Mouse (Mus musculus) bone marrow, adult 2 months (tissue): ENCODE data around the gene Tmub1. TPM values are rescaled to one million over a fixed set of nuclear protein-coding genes. Genes with fewer than 3 reads are reported as not detected.

Experiments used
- H3K27ac ChIP-seq: fragments of 200-500 bp; 2 replicates; pipeline ENCODE4 v1.5.1; 2012; ENCODE audit warnings: low read depth, mild to moderate bottlenecking, control low read depth, inconsistent platforms, low read length; ENCODE audit not compliant: control insufficient read depth, poor library complexity, insufficient read depth
- H3K4me1 ChIP-seq: fragments of 200-500 bp; 2 replicates; pipeline ENCODE4 v1.6.1; 2011; ENCODE audit warnings: low read length; ENCODE audit not compliant: control insufficient read depth, insufficient read depth
- H3K4me3 ChIP-seq: fragments of 200-500 bp; replicated peaks from 2 replicates; pipeline ENCODE3; 2011; ENCODE audit warnings: mild to moderate bottlenecking, low read depth, low read length, control low read depth; ENCODE audit not compliant: control insufficient read depth
- CTCF ChIP-seq: fragments of 200-500 bp; IDR thresholded peaks from 2 replicates; pipeline ENCODE4 v1.5.1; 2011; ENCODE audit warnings: low read length, control low read depth; ENCODE audit not compliant: control insufficient read depth, insufficient read depth
- POLR2A ChIP-seq: fragments of 200-500 bp; IDR thresholded peaks from 2 replicates; pipeline ENCODE4 v1.6.1; 2011; ENCODE audit warnings: low read depth, mild to moderate bottlenecking, control low read depth, low read length, borderline replicate concordance; ENCODE audit not compliant: control insufficient read depth
- WGBS: fragments of 180-500 bp; shearing (Covaris S2); methylation state at CpG from one replicate; pipeline ENCODE4 v1.1.7; 2018; 5-methylcytosine and 5-hydroxymethylcytosine counted together
- polyA plus RNA-seq: library from polyadenylated mRNA; stranded (reverse); fragments of >200 nt; gene quantifications from 2 replicates; pipeline ENCODE4 v1.2.4, GENCODE M21; 2011; ENCODE audit warnings: low replicate concordance; ENCODE audit not compliant: missing spikeins, insufficient read depth, insufficient read length

Gene Tmub1
- polyA plus RNA-seq, 1 experiment = 22.1 TPM

DNA sequence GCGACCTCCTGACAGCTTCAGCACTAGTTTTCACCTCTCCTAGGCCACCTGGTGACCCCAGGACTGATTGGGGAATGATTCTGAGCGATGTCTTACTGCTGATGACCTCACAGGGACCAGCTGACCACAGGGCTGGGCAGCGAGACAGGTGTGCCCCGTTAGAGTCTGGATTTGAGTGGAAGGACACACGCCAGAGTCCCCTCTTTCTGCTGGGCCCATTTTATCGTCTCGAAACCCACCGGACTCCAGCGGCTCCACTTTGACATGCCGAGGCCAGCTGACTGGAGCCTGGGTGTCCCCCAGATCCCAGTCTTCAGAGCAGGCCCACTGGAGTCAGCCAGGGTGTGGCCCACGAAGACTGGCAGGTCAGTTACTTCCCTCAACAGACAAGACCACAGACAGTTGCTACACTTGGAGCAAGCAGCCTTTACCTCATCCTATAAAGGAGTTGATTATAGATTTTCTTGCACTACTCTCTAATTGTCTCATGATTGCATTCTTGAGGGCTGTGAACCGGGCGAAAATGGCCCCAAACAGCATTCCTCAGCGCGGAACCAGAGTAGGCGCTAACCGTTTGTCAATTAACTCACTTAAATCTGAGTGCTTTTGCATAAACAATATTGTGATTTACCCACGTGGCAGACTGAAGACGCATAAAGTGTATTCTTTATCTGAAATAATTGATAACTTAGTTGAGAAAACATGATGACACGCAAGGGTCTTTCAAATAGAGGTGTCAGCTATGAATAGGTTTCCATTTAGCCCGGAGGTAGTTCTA is 23.5 kb downstream of the Tmub1 start:
- Histone ChIP-seq H3K4me1 (no peaks in the 10 kb centered on the region; the same call in 1 of the 2 replicates), H3K4me3 (peak overlapping the region; percentile 82), H3K27ac (peak overlapping the region; percentile 95)
- TF ChIP-seq POLR2A = 0 out of 2 replicates have a peak, but pooled peaks have one; percentile 20
- TF ChIP-seq CTCF = no peak
- WGBS = 6% methylated on average over 21 of the region's 21 CpGs

DNA sequence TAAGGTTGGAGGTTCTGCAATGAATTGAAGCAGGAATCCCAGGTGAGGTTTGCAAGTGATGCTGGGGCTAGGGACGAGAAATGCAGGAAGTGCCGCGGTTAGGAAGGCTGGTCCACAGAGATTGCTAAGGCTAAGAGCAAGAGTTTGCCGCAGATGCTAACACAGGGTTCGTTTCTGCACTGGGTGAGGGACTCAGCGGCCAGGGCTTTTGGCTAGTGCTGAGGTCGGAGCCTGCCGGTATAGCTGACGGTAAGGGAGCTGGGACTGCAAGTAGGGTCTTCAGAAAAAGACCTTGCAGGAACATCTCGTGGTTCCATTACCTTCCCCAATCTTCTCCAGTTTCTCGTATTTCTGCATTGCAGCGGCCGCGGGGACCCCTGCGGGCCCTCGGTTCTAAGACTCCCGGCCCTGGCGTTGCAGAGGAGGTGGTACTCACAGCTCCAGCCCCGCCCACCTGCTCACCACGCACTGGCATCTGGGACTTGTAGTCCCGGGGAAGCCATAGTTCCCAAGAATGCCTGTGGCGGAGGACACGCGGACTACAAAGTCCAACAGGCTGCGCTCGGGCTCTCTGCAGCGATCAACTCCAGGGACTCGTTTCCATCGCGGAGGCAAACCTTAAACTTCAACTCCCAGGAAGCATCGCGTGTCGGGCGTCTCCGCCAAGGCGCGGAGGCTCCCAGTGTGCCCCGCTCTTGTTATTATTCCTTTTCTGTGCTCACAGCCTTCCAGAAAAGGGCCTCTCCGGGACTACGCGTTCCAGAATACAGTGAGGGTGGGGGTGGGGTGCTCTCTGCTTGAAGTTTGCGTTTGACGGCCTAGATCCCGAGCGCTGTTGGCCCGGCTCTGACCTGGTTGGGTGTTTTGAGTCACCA is 24.3 kb downstream of the Tmub1 start, which contains the start of the genes Cdk5 and Slc4a2:
Cdk5 (minus strand) TSS at position 402 of the 875 bp plus-strand sequence.
Slc4a2 (plus strand) TSS at position 709 of the 875 bp plus-strand sequence.
- Histone ChIP-seq H3K4me1 (no peaks in the 10 kb centered on the region; the same call in 1 of the 2 replicates), H3K4me3 (peak within 1 kb of the TSS; percentile 82), H3K27ac (peak within 1 kb of the TSS; percentile 95)
- WGBS = under 1% methylated on average over 46 of the region's 46 CpGs
- TF ChIP-seq POLR2A (peak; percentile 92), CTCF (no peak)

DNA sequence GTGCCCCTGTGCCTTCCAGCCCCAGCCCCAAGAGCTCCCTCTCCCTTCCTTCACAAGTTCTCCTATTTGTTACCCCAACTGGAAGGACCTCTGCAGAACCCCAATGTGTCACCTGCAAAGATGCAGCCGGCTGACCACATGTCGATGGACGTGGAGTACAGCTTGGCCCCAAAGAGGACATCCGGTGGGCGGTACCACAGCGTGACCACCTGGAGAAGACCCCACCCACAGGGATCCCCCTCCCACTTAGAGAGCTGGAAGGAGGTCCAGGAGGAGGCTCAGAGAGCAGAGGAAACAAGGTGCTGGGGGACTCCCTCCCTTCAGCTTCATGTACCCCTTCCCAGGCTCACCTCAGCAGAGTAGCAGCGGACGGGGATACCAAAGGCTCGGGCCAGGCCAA is 27.3 kb downstream of the Tmub1 start:
- H3K4me1 ChIP-seq = no peaks in the 10 kb centered on the region; the same call in 1 of the 2 replicates
- no peak overlapping the region for H3K4me3 ChIP-seq
- 90% methylated on average over 9 of the region's 9 CpGs for WGBS
- TF ChIP-seq CTCF (no peak), POLR2A (no peak)
- no peak overlapping the region for H3K27ac ChIP-seq

DNA sequence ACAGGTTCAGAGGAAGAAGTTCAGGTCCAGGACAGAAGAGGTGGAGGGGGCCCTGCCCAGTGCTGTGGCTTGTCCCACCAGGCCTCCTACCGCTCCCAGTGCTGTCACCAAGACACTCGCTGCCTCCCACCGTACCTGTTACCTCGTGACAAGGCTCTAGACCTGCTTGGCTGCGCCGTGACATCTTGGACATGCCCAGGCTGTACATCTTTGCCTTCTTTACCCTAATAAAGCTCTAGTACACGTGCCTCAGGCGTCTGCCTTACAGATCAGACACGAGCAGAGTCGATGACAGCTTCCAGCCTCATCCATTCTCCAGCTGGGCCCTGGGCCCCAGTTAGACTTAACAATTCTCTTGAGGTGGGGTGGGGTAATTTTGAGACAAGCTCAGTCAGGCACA is 30.1 kb downstream of the Tmub1 start:
- WGBS = 85% methylated on average over 10 of the region's 10 CpGs
- no peak overlapping the region for H3K27ac ChIP-seq
- no peak overlapping the region for H3K4me3 ChIP-seq
- H3K4me1 ChIP-seq = no peaks in the 10 kb centered on the region; the same call in 1 of the 2 replicates
- TF ChIP-seq CTCF (no peak), POLR2A (no peak)

DNA sequence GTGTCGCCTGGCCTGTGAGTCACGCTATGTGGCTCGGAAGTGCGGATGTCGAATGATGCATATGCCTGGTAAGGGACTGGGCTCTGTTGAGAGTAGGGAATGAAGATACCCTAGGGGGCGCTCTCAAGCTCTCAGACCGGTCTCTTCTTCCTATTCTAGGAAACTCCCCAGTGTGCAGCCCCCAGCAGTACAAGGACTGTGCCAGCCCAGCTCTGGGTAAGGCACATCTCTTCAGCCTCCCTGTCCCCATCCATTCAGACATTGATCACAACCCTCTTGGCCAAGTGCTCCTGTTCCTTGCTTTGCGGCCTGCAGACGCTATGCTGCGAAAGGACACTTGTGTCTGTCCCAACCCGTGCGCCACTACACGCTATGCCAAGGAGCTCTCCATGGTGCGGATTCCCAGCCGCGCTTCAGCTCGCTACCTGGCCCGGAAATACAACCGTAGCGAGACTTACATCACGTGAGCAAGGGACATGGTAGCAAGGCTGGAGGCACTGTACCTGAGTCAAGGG is 31.4 kb downstream of the Tmub1 start:
- Histone ChIP-seq H3K27ac (no peak overlapping the region), H3K4me1 (no peaks in the 10 kb centered on the region; the same call in 1 of the 2 replicates), H3K4me3 (no peak overlapping the region)
- 9% methylated on average over 21 of the region's 21 CpGs for WGBS
- TF ChIP-seq CTCF (peak; percentile 59), POLR2A (no peak)

DNA sequence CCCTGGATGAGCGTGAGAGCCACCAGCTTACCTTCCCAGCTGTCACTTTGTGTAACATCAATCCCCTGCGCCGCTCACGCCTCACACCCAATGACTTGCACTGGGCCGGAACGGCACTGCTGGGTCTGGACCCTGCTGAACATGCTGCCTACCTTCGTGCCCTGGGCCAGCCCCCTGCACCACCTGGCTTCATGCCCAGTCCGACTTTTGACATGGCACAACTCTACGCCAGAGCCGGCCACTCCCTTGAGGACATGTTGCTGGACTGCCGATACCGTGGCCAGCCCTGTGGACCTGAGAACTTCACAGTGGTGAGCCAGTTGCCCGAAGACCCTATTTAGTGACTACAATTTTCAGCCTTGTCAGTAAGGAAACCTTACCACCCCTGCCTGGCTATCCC is 33.7 kb downstream of the Tmub1 start:
- Histone ChIP-seq H3K27ac (no peak overlapping the region), H3K4me3 (no peak overlapping the region), H3K4me1 (no peaks in the 10 kb centered on the region; the same call in 1 of the 2 replicates)
- WGBS = 80% methylated on average over 13 of the region's 13 CpGs
- TF ChIP-seq CTCF (no peak), POLR2A (no peak)

DNA sequence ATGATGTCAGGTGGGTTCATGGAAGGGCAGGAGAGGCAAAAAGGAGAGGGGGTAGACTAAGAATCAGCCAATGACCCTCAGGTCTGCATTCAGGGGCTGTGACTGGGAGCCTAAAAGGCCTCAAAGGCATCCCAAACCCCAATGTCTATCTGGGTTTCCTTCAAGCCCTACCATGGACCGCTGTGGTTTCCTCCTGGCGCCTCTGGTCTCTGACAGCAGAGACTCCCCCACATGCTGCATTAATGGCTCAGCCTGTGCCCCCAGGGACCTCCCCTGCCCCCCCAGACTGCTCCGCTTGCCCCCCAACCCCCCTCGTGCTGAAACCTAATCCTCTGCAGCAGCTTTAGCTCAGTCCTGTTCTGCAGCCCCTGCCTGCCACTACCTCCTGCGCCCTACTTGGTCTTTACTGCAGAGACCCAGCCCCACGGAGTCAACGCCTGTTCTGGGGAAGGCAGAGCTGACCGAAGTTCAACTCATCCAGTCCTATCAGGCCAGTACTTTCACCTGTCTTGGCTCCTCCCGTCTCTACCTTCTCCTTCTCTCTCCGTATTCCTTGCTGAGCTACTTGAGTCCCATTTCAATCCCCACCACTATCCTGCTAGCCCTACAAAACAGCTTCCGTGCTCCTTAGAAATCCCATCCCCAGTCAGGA is 34.5 kb downstream of the Tmub1 start, which contains the start of gene Asic3:
Asic3 (plus strand) TSS at position 351 of the 652 bp plus-strand sequence.
- H3K4me1 ChIP-seq = no peaks in the 10 kb centered on the region; the same call in 1 of the 2 replicates
- TF ChIP-seq POLR2A (no peak), CTCF (no peak)
- 0 out of 2 replicates have a peak within 1 kb of the TSS, but pooled peaks have one; percentile 11 for H3K27ac ChIP-seq
- 17% methylated on average over 11 of the region's 11 CpGs for WGBS
- H3K4me3 ChIP-seq = no peak within 1 kb of the TSS
